Mouse (Mus musculus): ENCODE measurements around the gene Crisp3. TPM values are rescaled to one million over a fixed set of nuclear protein-coding genes. Genes with fewer than 3 reads are reported as not detected.
"Not testable (repeated sequence)": the region's sequence is repeated elsewhere in the genome, so short reads cannot be mapped to it uniquely, and the experiment has no call there.

The Crisp3 gene
- not detected in 2 replicates for total RNA-seq (2014; rRNA removed)
- polyA plus RNA-seq (2015; fragmentation: Nextera tagmentation; extraction: Ambion mirVana) = not detected in 2 replicates

DNA sequence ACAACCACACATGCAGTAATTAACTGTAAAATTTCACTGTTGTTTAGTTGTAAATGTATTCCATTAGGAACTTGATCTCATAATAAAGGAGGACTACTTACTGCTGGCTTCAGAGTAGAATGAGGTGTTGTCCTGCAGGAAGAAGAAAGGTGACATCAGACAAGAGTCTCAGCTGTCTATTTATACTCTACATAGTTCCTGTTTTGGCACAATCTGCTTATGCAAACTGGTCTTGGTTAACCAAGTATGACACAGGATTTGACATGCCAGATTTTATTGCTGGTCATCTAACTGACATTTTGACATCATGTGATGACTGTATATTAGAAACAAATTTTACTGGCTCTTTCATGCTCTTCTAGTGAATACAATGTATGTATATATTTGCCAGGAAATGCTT, at the start of gene Crisp3:
Gene Crisp3, minus strand, starts transcription at position 154 of the 400 bp plus-strand sequence.
- H3K9me3 ChIP-seq (ENCODE audit: low read length) = no peaks in the 10 kb centered on the region
- no peak for DNase-seq (ENCODE audit: low spot score)
- no peaks in the 10 kb centered on the region for H3K4me1 ChIP-seq (ENCODE audit: insufficient read depth, low read length)
- TF ChIP-seq CTCF (IDR thresholded peaks at IDR 0.05) = no peak
- H3K4me3 ChIP-seq (ENCODE audit: low read depth, low read length) = no peak within 1 kb of the TSS
- H3K9ac ChIP-seq (replicated peaks; ENCODE audit: low read length, poor library complexity, severe bottlenecking) = no peak within 1 kb of the TSS
- no peaks in the 10 kb centered on the region for H3K27me3 ChIP-seq (ENCODE audit: insufficient read depth, low read length)
- H3K27ac ChIP-seq (ENCODE audit: low read depth, low read length) = no peak within 1 kb of the TSS
- ATAC-seq (ENCODE audit: low FRiP score) = no peak
- no peak within 1 kb of the TSS for H3K4me2 ChIP-seq (ENCODE audit: low read depth, low read length, poor library complexity, severe bottlenecking)
- no peaks in the 10 kb centered on the region for H3K36me3 ChIP-seq (ENCODE audit: insufficient read depth, low read length)

DNA sequence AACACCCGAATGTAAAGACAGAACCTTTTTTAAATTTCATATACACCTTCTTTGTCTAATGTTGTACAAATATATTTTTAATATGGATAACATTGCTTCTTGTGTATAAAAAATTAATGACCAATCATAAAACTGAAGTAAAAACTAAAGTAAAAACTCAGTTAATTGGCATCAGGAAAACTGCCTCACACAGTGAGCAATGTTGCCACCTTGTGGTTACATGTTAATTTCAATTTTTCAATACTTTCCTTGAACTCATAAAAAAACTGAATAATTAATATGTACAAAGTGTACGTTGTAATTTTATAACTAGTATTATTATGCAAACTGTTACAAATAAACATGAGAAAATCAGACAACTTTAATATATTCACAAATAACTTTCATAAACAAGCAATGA, 43.3 kb upstream of the Crisp3 start:
- H3K4me1 ChIP-seq (ENCODE audit: insufficient read depth, low read length) = no peaks in the 10 kb centered on the region
- H3K9ac ChIP-seq (replicated peaks; ENCODE audit: low read length, poor library complexity, severe bottlenecking) = no peak overlapping the region
- no peak overlapping the region for H3K4me2 ChIP-seq (ENCODE audit: low read depth, low read length, poor library complexity, severe bottlenecking)
- peak; percentile 63 for TF ChIP-seq CTCF (IDR thresholded peaks at IDR 0.05)
- H3K27me3 ChIP-seq (ENCODE audit: insufficient read depth, low read length) = no peaks in the 10 kb centered on the region
- no peak overlapping the region for H3K4me3 ChIP-seq (ENCODE audit: low read depth, low read length)
- H3K9me3 ChIP-seq (ENCODE audit: low read length) = no peaks in the 10 kb centered on the region
- H3K36me3 ChIP-seq (ENCODE audit: insufficient read depth, low read length) = no peaks in the 10 kb centered on the region
- DNase-seq (ENCODE audit: low spot score) (peak; percentile 1), ATAC-seq (ENCODE audit: low FRiP score) (no peak)
- H3K27ac ChIP-seq (ENCODE audit: low read depth, low read length) = no peak overlapping the region
- WGBS = 75% methylated on average over 2 of the region's 2 CpGs

DNA sequence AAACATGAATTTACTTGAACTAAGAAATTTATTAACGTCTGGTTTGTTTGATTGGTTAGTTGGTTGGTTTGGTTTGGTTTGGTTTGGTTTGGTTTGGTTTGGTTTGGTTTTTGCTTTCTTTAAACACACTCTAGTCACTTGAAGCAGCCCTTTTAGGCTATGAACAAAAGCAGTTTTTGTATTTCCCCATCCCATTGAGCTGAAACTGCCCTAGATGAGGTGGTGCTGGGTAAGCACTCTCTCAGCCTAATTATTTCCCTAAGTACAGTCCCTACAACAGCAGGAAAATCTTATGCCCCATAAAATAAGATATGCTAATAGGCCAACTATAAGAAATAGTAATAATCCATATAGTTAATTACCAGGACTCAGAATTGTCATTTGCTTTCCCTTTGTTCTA, 33.4 kb upstream of the Crisp3 start:
- Histone ChIP-seq H3K4me3 (ENCODE audit: low read depth, low read length) (no peak overlapping the region), H3K36me3 (ENCODE audit: insufficient read depth, low read length) (no peaks in the 10 kb centered on the region), H3K4me1 (ENCODE audit: insufficient read depth, low read length) (no peaks in the 10 kb centered on the region), H3K27me3 (ENCODE audit: insufficient read depth, low read length) (no peaks in the 10 kb centered on the region), H3K9me3 (ENCODE audit: low read length) (no peaks in the 10 kb centered on the region), H3K9ac (replicated peaks; ENCODE audit: low read length, poor library complexity, severe bottlenecking) (no peak overlapping the region), H3K4me2 (ENCODE audit: low read depth, low read length, poor library complexity, severe bottlenecking) (no peak overlapping the region), H3K27ac (ENCODE audit: low read depth, low read length) (no peak overlapping the region)
- WGBS = 78% methylated on average over 1 of the region's 1 CpGs
- ATAC-seq (ENCODE audit: low FRiP score) = no peak
- DNase-seq (ENCODE audit: low spot score) = no peak
- no peak for TF ChIP-seq CTCF (IDR thresholded peaks at IDR 0.05)

DNA sequence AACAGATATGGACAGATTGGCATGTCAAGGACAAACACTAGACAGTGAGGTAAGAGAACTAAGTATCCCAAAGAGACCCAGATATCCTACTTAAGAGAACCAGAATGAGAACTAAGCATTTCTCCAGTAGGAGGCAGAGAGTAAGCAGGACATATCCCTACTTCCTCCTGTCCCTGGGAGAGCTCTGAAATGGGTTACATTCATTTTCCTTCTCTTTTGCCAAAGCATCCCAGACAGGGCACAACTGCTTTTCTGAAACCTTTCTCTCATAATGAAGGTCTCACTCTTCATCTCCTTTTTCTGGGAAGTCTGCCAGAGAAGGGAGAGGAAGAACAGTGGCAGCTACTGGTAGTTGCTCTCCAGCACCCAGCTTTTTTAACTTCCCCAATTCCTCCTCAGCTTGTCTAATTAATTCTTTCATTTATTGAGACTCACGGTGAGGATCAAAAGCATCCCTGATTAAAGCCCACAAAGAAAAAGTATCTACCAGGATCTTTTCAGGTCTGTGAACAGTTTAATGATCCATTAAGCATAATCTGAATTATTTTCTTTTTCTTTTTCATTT, 32.9 kb upstream of the Crisp3 start:
- Histone ChIP-seq H3K27me3 (ENCODE audit: insufficient read depth, low read length) (no peaks in the 10 kb centered on the region), H3K4me1 (ENCODE audit: insufficient read depth, low read length) (no peaks in the 10 kb centered on the region), H3K27ac (ENCODE audit: low read depth, low read length) (no peak overlapping the region), H3K9me3 (ENCODE audit: low read length) (no peaks in the 10 kb centered on the region), H3K4me2 (ENCODE audit: low read depth, low read length, poor library complexity, severe bottlenecking) (no peak overlapping the region), H3K36me3 (ENCODE audit: insufficient read depth, low read length) (no peaks in the 10 kb centered on the region), H3K9ac (replicated peaks; ENCODE audit: low read length, poor library complexity, severe bottlenecking) (no peak overlapping the region), H3K4me3 (ENCODE audit: low read depth, low read length) (no peak overlapping the region)
- DNase-seq (ENCODE audit: low spot score) (no peak), ATAC-seq (ENCODE audit: low FRiP score) (no peak)
- 23% methylated on average over 1 of the region's 1 CpGs for WGBS
- no peak for TF ChIP-seq CTCF (IDR thresholded peaks at IDR 0.05)

DNA sequence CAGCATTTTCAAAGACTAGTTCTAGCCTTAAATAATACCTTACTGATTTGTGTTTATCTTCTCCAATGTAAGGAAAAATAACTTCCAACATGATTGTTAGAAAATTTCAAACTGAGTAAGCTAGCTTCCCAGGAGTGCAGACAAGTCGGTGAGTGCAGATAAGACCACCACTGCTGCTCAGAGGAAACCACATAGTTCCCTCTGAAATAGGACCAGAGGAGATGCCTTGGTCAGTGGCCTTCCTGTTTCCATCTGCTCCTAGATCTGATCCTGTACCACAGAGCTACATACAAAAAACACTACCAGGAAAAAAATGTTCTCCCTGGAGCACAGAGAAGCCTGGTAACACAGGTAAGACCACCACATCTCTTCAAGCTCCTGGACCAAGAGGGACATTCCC, 10.4 kb upstream of the Crisp3 start:
- Histone ChIP-seq H3K4me3 (ENCODE audit: low read depth, low read length) (no peak overlapping the region), H3K4me1 (ENCODE audit: insufficient read depth, low read length) (no peaks in the 10 kb centered on the region), H3K9ac (replicated peaks; ENCODE audit: low read length, poor library complexity, severe bottlenecking) (no peak overlapping the region), H3K27ac (ENCODE audit: low read depth, low read length) (no peak overlapping the region), H3K4me2 (ENCODE audit: low read depth, low read length, poor library complexity, severe bottlenecking) (no peak overlapping the region), H3K27me3 (ENCODE audit: insufficient read depth, low read length) (no peaks in the 10 kb centered on the region), H3K36me3 (ENCODE audit: insufficient read depth, low read length) (no peaks in the 10 kb centered on the region), H3K9me3 (ENCODE audit: low read length) (no peaks in the 10 kb centered on the region)
- TF ChIP-seq CTCF (IDR thresholded peaks at IDR 0.05) = no peak
- DNase-seq (ENCODE audit: low spot score) (no peak), ATAC-seq (ENCODE audit: low FRiP score) (no peak)
- 81% methylated on average over 1 of the region's 1 CpGs for WGBS

DNA sequence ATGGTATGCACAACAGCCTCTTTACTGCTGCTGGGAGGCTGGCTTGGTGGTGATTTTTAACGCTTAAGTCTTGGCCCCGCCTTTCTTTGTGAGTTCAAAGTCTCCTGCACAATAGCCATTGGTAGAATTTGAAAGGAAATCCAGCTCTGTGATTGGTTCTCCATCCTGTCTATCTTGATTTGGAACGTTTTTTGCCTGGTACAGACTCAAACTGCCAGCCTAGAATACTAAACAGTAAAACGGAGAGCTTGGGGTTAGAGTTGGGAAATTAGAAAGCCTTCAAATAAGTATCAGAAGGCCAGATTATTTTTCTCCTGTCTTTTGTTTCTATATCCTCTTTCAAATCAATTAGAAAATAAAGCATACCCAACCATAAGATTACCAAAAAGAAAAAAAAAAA, 33.5 kb downstream of the Crisp3 start, which contains the start of gene Pgk2:
Gene Pgk2, minus strand, starts transcription at position 101 of the 400 bp plus-strand sequence.
- Histone ChIP-seq H3K27ac (ENCODE audit: low read depth, low read length) (no peak within 1 kb of the TSS), H3K4me3 (ENCODE audit: low read depth, low read length) (no peak within 1 kb of the TSS), H3K4me1 (ENCODE audit: insufficient read depth, low read length) (no peaks in the 10 kb centered on the region), H3K36me3 (ENCODE audit: insufficient read depth, low read length) (no peaks in the 10 kb centered on the region), H3K4me2 (ENCODE audit: low read depth, low read length, poor library complexity, severe bottlenecking) (no peak within 1 kb of the TSS), H3K9ac (replicated peaks; ENCODE audit: low read length, poor library complexity, severe bottlenecking) (no peak within 1 kb of the TSS), H3K27me3 (ENCODE audit: insufficient read depth, low read length) (no peaks in the 10 kb centered on the region), H3K9me3 (ENCODE audit: low read length) (no peaks in the 10 kb centered on the region)
- no peak for DNase-seq (ENCODE audit: low spot score)
- WGBS = 79% methylated on average over 4 of the region's 4 CpGs
- TF ChIP-seq CTCF (IDR thresholded peaks at IDR 0.05) = no peak
- ATAC-seq (ENCODE audit: low FRiP score) = no peak

DNA sequence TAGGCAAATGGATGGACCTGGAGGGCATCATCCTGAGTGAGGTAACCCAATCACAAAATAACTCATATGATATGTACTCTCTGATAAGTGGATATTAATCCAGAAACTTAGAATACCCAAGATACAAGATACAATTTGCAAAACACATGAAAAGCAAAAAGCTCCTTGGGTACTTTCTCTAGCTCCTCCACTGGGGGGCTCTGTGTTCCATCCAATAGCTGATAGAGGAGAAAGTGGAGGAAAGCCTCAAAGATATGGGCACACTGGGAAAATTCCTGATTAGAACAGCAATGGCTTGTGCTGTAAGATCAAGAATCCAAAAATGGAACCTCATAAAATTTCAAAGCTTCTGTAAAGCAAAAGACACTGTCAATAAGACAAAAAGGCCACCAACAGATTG, 40.3 kb downstream of the Crisp3 start:
- H3K4me1 ChIP-seq (ENCODE audit: insufficient read depth, low read length); ATAC-seq (ENCODE audit: low FRiP score); H3K9me3 ChIP-seq (ENCODE audit: low read length); H3K4me2 ChIP-seq (ENCODE audit: low read depth, low read length, poor library complexity, severe bottlenecking); H3K27me3 ChIP-seq (ENCODE audit: insufficient read depth, low read length); DNase-seq (ENCODE audit: low spot score); H3K9ac ChIP-seq (replicated peaks; ENCODE audit: low read length, poor library complexity, severe bottlenecking); H3K4me3 ChIP-seq (ENCODE audit: low read depth, low read length); H3K27ac ChIP-seq (ENCODE audit: low read depth, low read length); H3K36me3 ChIP-seq (ENCODE audit: insufficient read depth, low read length): not testable (repeated sequence)

DNA sequence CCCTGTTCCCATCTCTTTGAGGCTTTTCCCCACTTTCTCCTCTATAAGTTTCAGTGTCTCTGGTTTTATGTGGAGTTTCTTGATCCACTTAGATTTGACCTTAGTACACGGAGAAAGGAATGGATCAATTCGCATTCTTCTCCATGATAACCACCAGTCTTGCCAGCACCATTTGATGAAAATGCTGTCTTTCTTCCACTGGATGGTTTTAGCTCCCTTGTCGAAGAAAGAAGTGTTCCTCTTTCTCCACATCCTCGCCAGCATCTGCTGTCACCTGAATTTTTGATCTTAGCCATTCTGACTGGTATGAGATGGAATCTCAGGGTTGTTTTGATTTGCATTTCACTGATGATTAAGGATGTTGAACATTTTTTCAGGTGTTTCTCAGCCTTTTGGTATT, 51.9 kb downstream of the Crisp3 start:
- H3K36me3 ChIP-seq (ENCODE audit: insufficient read depth, low read length); H3K4me2 ChIP-seq (ENCODE audit: low read depth, low read length, poor library complexity, severe bottlenecking); H3K9ac ChIP-seq (replicated peaks; ENCODE audit: low read length, poor library complexity, severe bottlenecking); H3K27ac ChIP-seq (ENCODE audit: low read depth, low read length); H3K27me3 ChIP-seq (ENCODE audit: insufficient read depth, low read length); H3K4me1 ChIP-seq (ENCODE audit: insufficient read depth, low read length); H3K4me3 ChIP-seq (ENCODE audit: low read depth, low read length); DNase-seq (ENCODE audit: low spot score); ATAC-seq (ENCODE audit: low FRiP score); H3K9me3 ChIP-seq (ENCODE audit: low read length): not testable (repeated sequence)
- 90% methylated on average over 4 of the region's 4 CpGs for WGBS

All from midbrain, postnatal 0 days (tissue).